Mouse (Mus musculus) forelimb bud, embryonic 11.5 days (tissue): ENCODE measurements around the gene Glra4.

ENCODE experiments used
- DNase-seq: peaks from one replicate; pipeline ENCODE4 v3.0.0-alpha.2; 2012; ENCODE audit warnings: low read depth, low spot score

The Glra4 gene

GRCm38 (mm10) chrX:136780041-136780440 is at the start of gene Glra4:
TSS of gene Glra4 (minus strand) at chrX:136780141.
- DNase-seq, result no peak

- no peak for DNase-seq
Measured at GRCm38 (mm10) chrX:136828610-136829009, 48.7 kb upstream of the Glra4 start.

DNA sequence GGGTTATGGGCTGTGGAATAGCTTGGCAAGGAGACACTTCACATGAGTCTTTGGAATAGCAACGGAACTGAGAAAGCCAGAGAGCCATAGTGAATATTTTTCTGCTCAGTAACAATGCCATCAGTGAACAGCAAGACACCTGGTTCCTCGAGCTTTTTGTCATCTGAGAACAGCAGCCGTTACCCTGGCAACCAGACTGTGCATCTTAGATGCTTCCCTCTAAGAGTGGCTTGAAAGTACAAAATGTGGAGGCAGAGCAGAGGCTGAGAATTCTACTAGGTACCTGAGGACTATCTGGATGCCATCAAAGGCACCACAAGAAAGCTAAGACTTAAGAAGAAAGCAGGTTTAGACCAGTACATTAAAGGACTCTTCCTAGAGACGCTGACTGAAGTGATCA is 45.1 kb upstream of the Glra4 start:
- DNase-seq, result no peak

DNA sequence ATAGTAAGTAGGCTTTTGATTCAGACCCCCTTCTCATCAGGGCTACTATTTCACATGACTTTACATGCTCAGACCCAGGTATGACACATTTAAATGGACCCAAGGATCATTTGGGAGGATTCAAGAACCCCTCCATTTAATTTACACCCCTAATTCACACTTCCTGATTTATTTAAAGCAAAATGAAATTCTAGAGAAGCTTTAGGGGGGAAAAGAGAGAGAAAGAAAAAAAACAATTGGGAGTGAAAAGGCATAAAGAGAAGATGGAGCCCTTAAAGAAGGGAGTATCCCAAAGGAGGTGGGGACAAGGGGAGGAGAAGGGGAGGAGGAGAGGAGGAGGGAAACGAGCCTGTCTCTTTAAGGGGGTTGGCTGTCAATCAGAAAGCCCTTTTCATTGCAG is 42.4 kb upstream of the Glra4 start, which contains the start of gene Plp1:
Gene Plp1 (plus strand): TSS at position 301 of the 400 bp plus-strand sequence.
- DNase-seq, result no peak

DNA sequence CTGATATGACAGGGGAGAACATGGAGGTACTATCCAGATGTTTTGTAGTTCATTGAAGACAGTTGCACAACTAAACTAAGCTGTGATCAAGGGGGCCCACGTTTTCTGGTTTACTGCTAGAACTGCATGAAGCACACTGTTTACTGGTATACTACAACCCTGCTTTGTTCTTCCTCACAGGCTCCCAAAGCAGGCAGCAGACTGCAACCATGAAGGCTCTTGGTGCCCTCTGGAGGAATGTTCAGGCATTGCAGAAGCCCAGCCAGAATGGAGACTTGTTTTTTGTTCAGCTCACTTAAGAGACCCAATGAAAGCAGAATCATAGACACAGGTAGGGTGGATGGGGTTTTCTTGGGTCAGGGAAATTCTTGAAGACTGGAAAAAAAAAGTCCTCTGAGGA is 40.3 kb upstream of the Glra4 start:
- DNase-seq, result peak; percentile 68

DNA sequence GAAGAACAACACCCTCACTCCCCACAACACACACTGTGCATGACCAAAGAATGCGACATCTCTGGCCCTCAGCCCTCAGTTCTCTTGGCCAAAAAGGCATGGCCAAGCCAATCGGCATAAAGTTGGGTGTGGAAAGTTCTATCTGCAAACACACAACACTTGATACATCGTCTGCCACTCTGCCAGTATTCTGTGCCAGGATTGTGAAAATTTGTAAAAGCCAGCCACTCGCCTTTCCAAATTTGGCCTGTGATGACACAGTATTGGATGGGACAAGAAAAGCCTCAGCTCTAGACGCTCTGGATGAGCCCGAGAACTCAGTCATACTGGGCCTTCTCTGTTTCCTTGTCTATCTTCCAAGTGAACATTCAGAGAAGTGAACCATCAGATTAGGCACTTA is 39.8 kb upstream of the Glra4 start:
- DNase-seq, result no peak

DNA sequence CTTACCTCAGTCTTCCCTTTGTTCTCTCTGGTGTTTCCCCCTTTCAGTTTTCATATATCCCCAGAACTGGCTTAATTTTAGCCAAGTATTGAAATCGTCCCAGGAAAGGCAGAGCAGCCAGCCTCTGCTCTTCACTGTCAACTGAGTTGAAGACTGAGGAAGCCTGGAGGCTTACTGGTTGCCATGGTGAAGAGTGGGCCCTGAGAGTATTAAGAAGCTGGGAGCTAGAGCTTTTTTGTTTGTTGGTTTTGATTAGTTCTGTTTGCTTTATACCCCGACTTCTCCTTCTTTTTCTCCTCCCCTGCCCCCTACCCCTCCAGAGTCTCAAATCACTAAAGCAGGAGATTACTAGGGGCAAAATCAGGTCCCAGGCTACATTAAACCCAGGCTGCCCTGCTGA is 17.3 kb upstream of the Glra4 start:
- no peak for DNase-seq

- no peak for DNase-seq
Measured at GRCm38 (mm10) chrX:136789446-136789845, 9.5 kb upstream of the Glra4 start.

GRCm38 (mm10) chrX:136779262-136779661 is 679 bp downstream of the Glra4 start:
- no peak for DNase-seq

GRCm38 (mm10) chrX:136778046-136778445 is 1.9 kb downstream of the Glra4 start:
- DNase-seq, result no peak

- DNase-seq, result no peak
Measured at GRCm38 (mm10) chrX:136773035-136773434, 6.9 kb downstream of the Glra4 start.

DNA sequence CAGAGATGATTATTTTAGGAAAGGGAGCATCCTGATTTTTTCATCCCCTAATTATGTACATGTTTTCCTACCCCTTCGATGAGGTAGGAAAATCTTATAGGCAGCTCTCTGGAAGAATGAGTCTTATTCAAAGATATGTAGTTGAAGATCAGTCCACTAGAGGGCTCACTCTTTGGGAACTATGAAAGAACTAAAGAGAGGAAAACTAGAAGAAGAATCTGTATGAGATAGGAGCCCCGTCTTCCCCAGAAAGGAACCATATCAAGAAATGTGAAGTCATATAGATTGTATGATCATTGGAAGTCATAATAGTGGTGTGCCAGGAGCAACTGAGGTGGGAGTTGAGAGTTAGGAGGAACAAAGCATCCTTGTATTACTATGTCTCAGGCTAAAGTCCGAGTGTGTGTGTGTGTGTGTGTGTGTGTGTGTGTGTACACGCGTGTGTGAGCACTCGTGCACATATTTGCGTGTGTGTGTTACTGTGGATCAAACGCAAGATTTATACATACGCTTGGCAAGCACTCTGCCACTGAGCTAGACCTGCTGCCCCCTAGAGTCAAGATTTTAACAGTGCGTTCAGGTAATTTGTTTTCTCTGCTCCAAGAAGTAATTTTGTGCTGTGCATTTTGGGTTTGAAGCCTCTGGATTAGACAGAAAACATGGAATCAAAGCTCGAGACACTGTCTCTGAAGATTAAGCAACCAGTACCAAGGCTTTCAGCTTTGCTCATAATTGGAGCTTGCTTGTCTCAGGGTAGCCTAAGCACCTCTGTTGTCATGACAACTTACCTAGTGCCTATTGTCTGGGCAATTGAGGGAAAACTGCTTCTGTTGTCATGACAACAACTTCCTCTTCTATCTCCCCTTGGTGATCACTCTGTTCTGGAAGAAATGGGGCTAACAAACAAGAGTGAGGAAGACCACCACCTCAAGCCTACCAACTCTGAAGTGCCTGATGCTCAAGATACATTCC is 18.6 kb downstream of the Glra4 start:
- peak; percentile 27 for DNase-seq

DNA sequence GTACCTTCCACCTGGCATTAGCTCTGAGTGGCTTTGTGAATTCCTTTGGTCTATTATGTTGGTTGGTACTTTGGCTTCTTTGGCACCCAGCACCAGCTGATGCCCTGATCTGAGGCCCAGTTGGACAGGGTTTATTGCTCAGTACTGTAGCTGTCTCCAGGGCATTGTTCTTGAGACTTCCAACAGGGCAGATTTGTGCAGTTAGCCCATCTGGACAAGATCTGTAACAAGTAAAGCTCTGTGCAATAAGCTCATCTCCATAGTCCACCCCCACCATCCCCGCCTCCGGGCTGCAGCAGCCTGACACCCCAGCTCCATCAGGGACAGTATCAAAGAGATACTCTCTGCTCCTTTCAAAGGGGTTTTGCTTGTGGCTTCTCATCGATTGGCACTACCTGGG is 24.5 kb downstream of the Glra4 start:
- DNase-seq, result no peak

GRCm38 (mm10) chrX:136749329-136749728 is 30.6 kb downstream of the Glra4 start:
- no peak for DNase-seq

GRCm38 (mm10) chrX:136744663-136745062 is 35.3 kb downstream of the Glra4 start:
- DNase-seq, result no peak

- no peak for DNase-seq
Measured at GRCm38 (mm10) chrX:136743459-136743858, 36.5 kb downstream of the Glra4 start, which contains the start of gene Morf4l2. TSS of gene Morf4l2 (minus strand) at chrX:136743690.

GRCm38 (mm10) chrX:136742661-136743103 is 37.3 kb downstream of the Glra4 start:
- peak; percentile 62 for DNase-seq

- peak; percentile 4 for DNase-seq
Measured at GRCm38 (mm10) chrX:136742241-136742640, 37.7 kb downstream of the Glra4 start.

DNA sequence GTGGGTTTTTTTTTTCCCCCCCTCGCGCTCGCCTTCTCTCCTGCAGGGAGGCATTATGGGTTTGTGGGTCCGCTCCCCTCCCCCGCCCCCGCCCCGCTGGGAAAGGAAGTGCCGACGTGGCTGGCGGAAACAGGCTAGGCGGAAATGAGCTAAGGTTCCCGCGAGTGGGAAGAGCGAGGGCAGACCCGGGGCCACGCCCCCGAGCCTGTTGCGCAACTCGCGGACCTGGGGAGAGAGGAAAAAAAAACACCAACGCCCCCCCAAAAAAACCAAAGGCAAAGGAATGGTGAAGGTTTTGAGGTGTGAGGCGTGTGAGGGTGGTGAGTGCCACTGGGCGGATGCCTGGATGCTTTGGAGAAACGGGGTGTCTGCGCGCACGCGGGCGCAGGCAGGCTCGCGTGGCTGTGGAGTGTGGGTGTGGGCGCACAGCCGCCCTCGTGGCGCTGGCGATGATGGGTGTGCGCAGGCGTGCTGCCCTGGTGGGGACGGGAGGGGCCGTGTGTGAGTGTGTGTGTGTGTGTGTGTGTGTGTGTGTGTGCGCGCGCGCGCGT is 38.2 kb downstream of the Glra4 start:
- DNase-seq, result peak; percentile 68

DNA sequence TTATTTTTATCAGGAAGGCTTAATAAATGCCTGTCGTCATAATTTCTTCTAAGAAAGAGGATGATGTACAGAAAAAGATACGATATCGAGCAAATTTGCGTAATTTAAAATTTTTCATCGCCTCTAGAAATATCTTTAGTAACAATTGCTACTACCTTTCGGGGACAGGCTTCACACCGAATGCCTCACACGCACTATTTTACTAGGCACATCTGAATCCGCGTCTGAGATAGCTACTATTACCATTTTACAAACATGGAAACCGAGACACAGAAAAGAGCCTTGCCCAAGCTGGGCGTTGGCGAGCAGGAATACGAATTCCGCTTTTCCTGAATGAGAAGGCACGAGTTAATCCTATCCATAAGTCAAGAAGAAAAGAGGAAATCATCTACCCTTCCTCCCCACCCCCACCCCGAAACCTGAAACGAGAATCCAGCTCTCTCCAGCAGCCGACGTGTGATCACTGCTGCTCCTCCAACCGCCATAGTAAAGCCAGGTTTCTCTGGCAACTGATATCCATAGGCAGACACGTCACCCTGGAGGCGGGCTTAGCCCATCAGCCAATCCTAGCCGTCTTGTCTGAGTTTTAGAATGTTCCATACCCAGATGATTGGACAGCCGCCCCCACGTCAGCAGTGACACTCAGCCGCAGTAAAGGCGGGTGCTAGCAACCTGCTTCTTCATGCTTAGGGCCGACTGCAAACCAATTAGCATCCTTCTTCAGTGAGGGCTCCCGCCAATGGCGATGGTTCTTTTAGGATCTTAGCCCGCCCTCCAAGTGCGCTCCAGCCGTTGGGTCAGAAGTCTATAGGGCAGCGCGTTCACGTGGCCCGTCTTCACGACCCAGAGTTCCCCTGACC is 38.9 kb downstream of the Glra4 start:
- DNase-seq, result peak; percentile 94

DNA sequence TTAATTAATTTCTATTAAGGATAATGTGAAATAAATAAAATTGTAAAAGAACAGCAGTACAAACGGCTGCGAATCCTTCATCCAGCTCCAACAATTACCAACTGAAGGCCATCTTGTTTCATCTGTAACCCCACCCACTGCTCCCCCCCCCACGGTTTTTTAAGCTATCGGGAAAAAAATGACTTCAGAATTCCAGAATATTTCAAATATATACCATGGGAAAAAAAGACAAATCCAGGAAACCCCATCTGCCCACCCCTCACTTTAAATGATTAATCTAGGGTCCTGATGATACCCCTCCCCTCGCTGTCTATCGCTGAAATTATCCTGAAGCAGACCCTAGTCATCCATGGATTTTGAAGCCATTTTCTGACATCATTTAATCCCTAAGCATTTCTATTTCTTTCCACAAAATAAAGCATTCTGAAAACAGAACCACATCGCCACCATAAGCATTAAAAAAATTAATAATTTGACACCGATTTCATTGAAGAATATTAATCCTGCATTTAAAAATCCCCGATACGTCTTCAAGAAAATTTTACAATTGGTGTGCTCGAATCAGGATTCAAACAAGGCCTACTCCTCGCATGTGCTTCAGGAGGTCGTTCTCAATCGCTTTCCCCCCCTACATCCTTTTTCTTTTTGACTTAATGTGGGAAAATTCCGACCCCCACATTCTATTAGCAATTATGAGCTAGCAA is 39.7 kb downstream of the Glra4 start:
- peak; percentile 14 for DNase-seq
